Mouse (Mus musculus) hindbrain, postnatal 0 days (tissue): ENCODE data around the gene Foxf2. TPM values are rescaled to one million over a fixed set of nuclear protein-coding genes. Genes with fewer than 3 reads are reported as not detected.

Source experiments
- ATAC-seq: fragments of 200-750 bp; cut with Nextera tagmentation; 2 replicates; pipeline ENCODE4 v1.8.0; 2017; ENCODE audit warnings: mild to moderate bottlenecking, moderate TSS enrichment, moderate library complexity
- DNase-seq: peaks from one replicate; pipeline ENCODE4 v3.0.0-alpha.2; 2015; ENCODE audit warnings: low spot score
- H3K27ac ChIP-seq: fragments of 300-500 bp; sonication (generic); 2 replicates; pipeline ENCODE4 v1.5.1; 2014; ENCODE audit warnings: mild to moderate bottlenecking
- H3K27me3 ChIP-seq: fragments of 300-500 bp; sonication (generic); 2 replicates; pipeline ENCODE4 v1.6.1; 2014; ENCODE audit warnings: low read length, mixed read lengths; ENCODE audit not compliant: insufficient read depth
- H3K36me3 ChIP-seq: fragments of 300-500 bp; sonication (generic); 2 replicates; pipeline ENCODE4 v1.6.1; 2014; ENCODE audit warnings: low read length, mixed read lengths; ENCODE audit not compliant: insufficient read depth
- H3K4me1 ChIP-seq: fragments of 300-500 bp; sonication (generic); 2 replicates; pipeline ENCODE4 v1.6.1; 2014; ENCODE audit warnings: antibody characterized with exemption, low read length, mixed read lengths; ENCODE audit not compliant: insufficient read depth
- H3K4me2 ChIP-seq: fragments of 300-500 bp; sonication (generic); 2 replicates; pipeline ENCODE4 v1.6.1; 2014; ENCODE audit warnings: low read depth, mild to moderate bottlenecking, low read length, moderate library complexity, mixed read lengths
- H3K4me3 ChIP-seq: fragments of 300-500 bp; sonication (generic); 2 replicates; pipeline ENCODE4 v1.5.1; 2014; ENCODE audit warnings: low read length
- H3K9ac ChIP-seq: fragments of 300-500 bp; sonication (generic); replicated peaks from 2 replicates; pipeline ENCODE4 v1.6.1; 2014; ENCODE audit warnings: mild to moderate bottlenecking, low read length, moderate library complexity, mixed read lengths
- H3K9me3 ChIP-seq: fragments of 300-500 bp; sonication (generic); 2 replicates; pipeline ENCODE4 v1.6.1; 2016; ENCODE audit warnings: low read length, mixed read lengths
- CTCF ChIP-seq: IDR thresholded peaks from 2 replicates; pipeline ENCODE4 v1.5.1; 2016; ENCODE audit warnings: antibody characterized with exemption, control low read depth, low read depth
- WGBS: fragments of 180-500 bp; shearing (Covaris S2); extraction: QIAGEN DNeasy Blood & Tissue Kit; methylation state at CpG from one replicate; pipeline ENCODE4 v1.1.7; 2014; 5-methylcytosine and 5-hydroxymethylcytosine counted together
- polyA plus RNA-seq: library from polyadenylated mRNA; unstranded; fragments of >200 nt; fragmentation: Nextera tagmentation; extraction: Ambion mirVana; gene quantifications from 2 replicates; pipeline ENCODE4 v1.2.1, GENCODE M21; 2015
- total RNA-seq: library from RNA; depleted of rRNA; stranded (reverse); fragments of >200 nt; gene quantifications from 2 replicates; pipeline ENCODE4 v1.2.3, GENCODE M21; 2014

Foxf2 gene
- total and polyA plus RNA-seq, 2 experiments from 2014 or later = 5.5 to 6.0 TPM

- peak overlapping the region; percentile 43 for H3K4me3 ChIP-seq
- TF ChIP-seq CTCF = no peak
- H3K4me2 ChIP-seq = peak overlapping the region; percentile 59
- no peak for DNase-seq
- H3K9me3 ChIP-seq = no peaks in the 10 kb centered on the region
- 9% methylated on average over 14 of the region's 14 CpGs for WGBS
- H3K36me3 ChIP-seq = no peaks in the 10 kb centered on the region
- peaks cover 84% of the 10 kb centered on the region for H3K27me3 ChIP-seq
- ATAC-seq = no peak
- 0 out of 2 replicates have a peak, but pooled peaks cover 9% of the 10 kb centered on the region for H3K4me1 ChIP-seq
- peak overlapping the region; percentile 25; the same call in 1 of the 2 replicates for H3K9ac ChIP-seq
- no peak overlapping the region for H3K27ac ChIP-seq
Measured at GRCm38 (mm10) chr13:31628691-31629180, 3.1 kb downstream of the Foxf2 start.

GRCm38 (mm10) chr13:31629321-31629851 is 3.8 kb downstream of the Foxf2 start:
- ATAC-seq = no peak
- no peaks in the 10 kb centered on the region for H3K36me3 ChIP-seq
- peaks cover 77% of the 10 kb centered on the region for H3K27me3 ChIP-seq
- no peak for DNase-seq
- peak overlapping the region; percentile 43 for H3K4me3 ChIP-seq
- H3K9me3 ChIP-seq = no peaks in the 10 kb centered on the region
- peak overlapping the region; percentile 59 for H3K4me2 ChIP-seq
- 0 out of 2 replicates have a peak, but pooled peaks cover 9% of the 10 kb centered on the region for H3K4me1 ChIP-seq
- no peak overlapping the region for H3K27ac ChIP-seq
- no peak for TF ChIP-seq CTCF
- peak overlapping the region; percentile 25; the same call in 1 of the 2 replicates for H3K9ac ChIP-seq
- WGBS = under 1% methylated on average over 40 of the region's 40 CpGs

DNA sequence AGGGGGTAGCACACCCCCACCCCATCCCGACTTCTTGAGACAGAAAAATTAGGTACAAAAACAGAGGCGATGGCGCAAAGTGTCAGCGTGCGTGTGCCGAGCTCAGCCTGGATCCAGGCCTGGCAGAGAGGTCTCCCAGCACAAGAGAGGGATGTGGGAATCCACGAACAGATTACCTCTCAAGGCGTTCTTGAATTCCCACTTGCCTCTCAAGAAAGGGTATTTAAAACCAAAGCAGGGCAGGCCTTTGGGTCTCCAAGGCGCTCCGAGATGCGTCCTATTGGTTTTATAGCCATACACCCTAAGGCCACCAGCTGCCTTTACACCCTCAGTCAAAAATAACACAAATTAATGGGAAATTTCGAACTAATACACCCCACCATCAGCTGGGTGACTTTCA is 4.4 kb downstream of the Foxf2 start:
- no peak for DNase-seq
- H3K27me3 ChIP-seq = peaks cover 71% of the 10 kb centered on the region
- ATAC-seq = no peak
- H3K4me2 ChIP-seq = peak overlapping the region; percentile 59
- WGBS = 8% methylated on average over 12 of the region's 12 CpGs
- no peak overlapping the region for H3K27ac ChIP-seq
- H3K9ac ChIP-seq = no peak overlapping the region
- no peaks in the 10 kb centered on the region for H3K9me3 ChIP-seq
- 0 out of 2 replicates have a peak, but pooled peaks cover 9% of the 10 kb centered on the region for H3K4me1 ChIP-seq
- TF ChIP-seq CTCF = no peak
- H3K36me3 ChIP-seq = no peaks in the 10 kb centered on the region
- peak overlapping the region; percentile 43 for H3K4me3 ChIP-seq

GRCm38 (mm10) chr13:31630551-31630950 is 4.9 kb downstream of the Foxf2 start:
- H3K9ac ChIP-seq = no peak overlapping the region
- ATAC-seq = no peak
- H3K4me1 ChIP-seq = 0 out of 2 replicates have a peak, but pooled peaks cover 9% of the 10 kb centered on the region
- DNase-seq = no peak
- no peak for TF ChIP-seq CTCF
- 0 out of 2 replicates have a peak overlapping the region, but pooled peaks have one; percentile 59 for H3K4me2 ChIP-seq
- no peaks in the 10 kb centered on the region for H3K36me3 ChIP-seq
- WGBS = 5% methylated on average over 10 of the region's 10 CpGs
- H3K9me3 ChIP-seq = no peaks in the 10 kb centered on the region
- peak overlapping the region; percentile 43; the same call in 1 of the 2 replicates for H3K4me3 ChIP-seq
- no peak overlapping the region for H3K27ac ChIP-seq
- peaks cover 69% of the 10 kb centered on the region for H3K27me3 ChIP-seq

- TF ChIP-seq CTCF = no peak
- 14% methylated on average over 3 of the region's 3 CpGs for WGBS
- Histone ChIP-seq H3K27me3 (peaks cover 69% of the 10 kb centered on the region), H3K27ac (no peak overlapping the region), H3K4me1 (0 out of 2 replicates have a peak, but pooled peaks cover 4% of the 10 kb centered on the region), H3K36me3 (no peaks in the 10 kb centered on the region), H3K4me3 (no peak overlapping the region), H3K4me2 (no peak overlapping the region), H3K9me3 (no peaks in the 10 kb centered on the region), H3K9ac (no peak overlapping the region)
- no peak for ATAC-seq
- no peak for DNase-seq
Measured at GRCm38 (mm10) chr13:31631291-31631690, 5.7 kb downstream of the Foxf2 start.

DNA sequence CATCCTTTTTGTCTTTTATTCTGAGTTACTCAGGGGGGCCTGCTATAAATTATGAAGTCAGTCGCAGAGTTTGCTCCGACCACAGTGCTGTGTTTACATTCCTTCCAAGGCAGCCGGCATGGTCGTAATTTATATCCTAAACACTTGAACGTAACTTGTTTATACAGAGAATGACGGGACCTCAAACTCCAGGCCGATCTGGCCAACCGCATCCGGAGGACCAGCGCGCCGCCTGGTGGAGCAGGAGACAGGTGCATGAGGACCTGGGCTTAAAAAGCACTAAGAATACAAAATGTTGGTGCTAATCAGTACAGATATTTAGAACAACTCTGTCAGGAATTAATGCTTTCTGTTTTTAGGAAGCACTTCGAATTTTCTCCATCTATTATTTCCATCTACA is 6.8 kb downstream of the Foxf2 start:
- DNase-seq (peak; percentile 80), ATAC-seq (no peak)
- Histone ChIP-seq H3K27me3 (peaks cover 58% of the 10 kb centered on the region), H3K9me3 (no peaks in the 10 kb centered on the region), H3K9ac (no peak overlapping the region), H3K4me1 (no peaks in the 10 kb centered on the region), H3K4me2 (no peak overlapping the region), H3K27ac (no peak overlapping the region), H3K36me3 (no peaks in the 10 kb centered on the region), H3K4me3 (no peak overlapping the region)
- TF ChIP-seq CTCF = peak; percentile 94
- WGBS = under 1% methylated on average over 13 of the region's 13 CpGs

DNA sequence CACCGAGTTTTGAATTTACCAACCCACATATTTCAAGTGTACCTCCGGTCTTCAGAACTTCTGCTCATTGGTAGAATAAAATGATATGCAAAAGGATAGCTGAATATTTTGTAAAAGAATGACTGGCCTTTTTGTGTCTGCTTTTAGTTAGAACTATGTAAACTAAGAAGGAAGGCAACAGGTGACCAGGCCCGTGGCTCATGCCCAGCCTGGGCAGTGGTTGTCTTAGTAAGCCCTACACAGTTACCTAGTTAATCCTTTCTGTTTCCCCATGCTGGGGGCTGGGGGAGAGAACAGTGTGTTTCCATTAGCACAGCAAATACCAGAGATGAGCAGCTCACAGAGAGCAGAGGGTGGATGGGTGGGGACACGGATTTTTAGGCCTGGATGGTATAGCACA is 7.6 kb downstream of the Foxf2 start:
- no peak for TF ChIP-seq CTCF
- Histone ChIP-seq H3K9me3 (no peaks in the 10 kb centered on the region), H3K9ac (no peak overlapping the region), H3K4me2 (no peak overlapping the region), H3K4me3 (no peak overlapping the region), H3K36me3 (no peaks in the 10 kb centered on the region), H3K27me3 (peaks cover 50% of the 10 kb centered on the region), H3K4me1 (no peaks in the 10 kb centered on the region), H3K27ac (no peak overlapping the region)
- DNase-seq (no peak), ATAC-seq (no peak)
- WGBS = 84% methylated on average over 4 of the region's 4 CpGs
